Mouse (Mus musculus): Measurements from ENCODE around the gene Camkv. TPM values are rescaled to one million over a fixed set of nuclear protein-coding genes. Genes with fewer than 3 reads are reported as not detected.

Camkv gene
- 0.13 TPM for polyA plus RNA-seq (2017; shearing (Covaris generic))

GRCm38 (mm10) chr9:107935374-107935773, at the start of gene Camkv:
TSS of gene Camkv (plus strand) at chr9:107935674.

GRCm38 (mm10) chr9:107887804-107888266, 47.6 kb upstream of the Camkv start, which contains the start of gene Mon1a:
TSS of gene Mon1a (plus strand) at chr9:107888151.

GRCm38 (mm10) chr9:107906252-107906966, 29.1 kb upstream of the Camkv start, which contains the start of gene Mst1r:
TSS of gene Mst1r (plus strand) at chr9:107906873.

GRCm38 (mm10) chr9:107928169-107928568, 7.3 kb upstream of the Camkv start, which contains the start of gene Actl11:
TSS of gene Actl11 (plus strand) at chr9:107928469.

GRCm38 (mm10) chr9:107949922-107950235, 14.4 kb downstream of the Camkv start, which contains the start of gene Traip:
TSS of gene Traip (plus strand) at chr9:107950136.

GRCm38 (mm10) chr9:107975399-107976386, 40.2 kb downstream of the Camkv start, which contains the start of gene Uba7:
TSS of gene Uba7 (plus strand) at chr9:107975505.

GRCm38 (mm10) chr9:107982681-107983346, 47.3 kb downstream of the Camkv start, which contains the start of gene Gm20661:
TSS of gene Gm20661 (plus strand) at chr9:107983058.

GRCm38 (mm10) chr9:107985131-107986119, 50.0 kb downstream of the Camkv start, which contains the start of gene Inka1:
TSS of gene Inka1 (minus strand) at chr9:107985879.

GRCm38 (mm10) chr9:107992197-107992596, 56.7 kb downstream of the Camkv start, which contains the start of gene Cdhr4:
TSS of gene Cdhr4 (plus strand) at chr9:107992497.

GRCm38 (mm10) chr9:107996049-107996448, 60.6 kb downstream of the Camkv start, which contains the start of gene Gm20662:
TSS of gene Gm20662 (plus strand) at chr9:107996349.

Other genes with a start within 250 kb of the Camkv start
- gene Sema3f, start 225.2 kb upstream of the Camkv start, polyA plus RNA-seq (2017; shearing (Covaris generic)), result not detected
- gene Rbm5, start 164.7 kb upstream of the Camkv start, polyA plus RNA-seq (2017; shearing (Covaris generic)), result 311 TPM
- 106 TPM for gene Rbm6, start 62.4 kb upstream of the Camkv start, polyA plus RNA-seq (2017; shearing (Covaris generic))
- gene Mon1a, start 47.5 kb upstream of the Camkv start, polyA plus RNA-seq (2017; shearing (Covaris generic)), result 24.3 TPM
- not detected for gene Mst1r, start 28.8 kb upstream of the Camkv start, polyA plus RNA-seq (2017; shearing (Covaris generic))
- gene Actl11, start 7.2 kb upstream of the Camkv start, polyA plus RNA-seq (2017; shearing (Covaris generic)), result not detected
- gene Traip, start 14.5 kb downstream of the Camkv start, polyA plus RNA-seq (2017; shearing (Covaris generic)), result 4.1 TPM
- gene Uba7, start 39.8 kb downstream of the Camkv start, polyA plus RNA-seq (2017; shearing (Covaris generic)), result 260 TPM
- 0.25 TPM for gene Gm20661, start 47.4 kb downstream of the Camkv start, polyA plus RNA-seq (2017; shearing (Covaris generic))
- gene Inka1, start 50.2 kb downstream of the Camkv start, polyA plus RNA-seq (2017; shearing (Covaris generic)), result 1.9 TPM
- gene Cdhr4, start 56.8 kb downstream of the Camkv start, polyA plus RNA-seq (2017; shearing (Covaris generic)), result 0.41 TPM
- not detected for gene Gm20662, start 60.7 kb downstream of the Camkv start, polyA plus RNA-seq (2017; shearing (Covaris generic))
- 143 TPM for gene Ip6k1, start 66.8 kb downstream of the Camkv start, polyA plus RNA-seq (2017; shearing (Covaris generic))
- gene Gmppb, start 113.6 kb downstream of the Camkv start, polyA plus RNA-seq (2017; shearing (Covaris generic)), result 35.5 TPM
- 4.6 TPM for gene Amigo3, start 117.5 kb downstream of the Camkv start, polyA plus RNA-seq (2017; shearing (Covaris generic))
- gene Mst1, start 144.8 kb downstream of the Camkv start, polyA plus RNA-seq (2017; shearing (Covaris generic)), result 1.5 TPM
- gene Rnf123, start 147.7 kb downstream of the Camkv start, polyA plus RNA-seq (2017; shearing (Covaris generic)), result 146 TPM
- gene Apeh, start 158.9 kb downstream of the Camkv start, polyA plus RNA-seq (2017; shearing (Covaris generic)), result 118 TPM